Mouse (Mus musculus) adrenal gland, adult 8-10 months (tissue): ENCODE measurements at regions not wholly inside any gene's neighbourhood (a gene's known extent, or its start where the extent isn't known, plus 50 kb on each side); places are given as distances from the start of the nearest gene placed in this dataset.
"Not testable (repeated sequence)": the region's sequence is repeated elsewhere in the genome, so short reads cannot be mapped to it uniquely, and the experiment has no call there.

Source experiments
- DNase-seq: peaks from one replicate; pipeline ENCODE4 v3.0.0; 2022

DNA sequence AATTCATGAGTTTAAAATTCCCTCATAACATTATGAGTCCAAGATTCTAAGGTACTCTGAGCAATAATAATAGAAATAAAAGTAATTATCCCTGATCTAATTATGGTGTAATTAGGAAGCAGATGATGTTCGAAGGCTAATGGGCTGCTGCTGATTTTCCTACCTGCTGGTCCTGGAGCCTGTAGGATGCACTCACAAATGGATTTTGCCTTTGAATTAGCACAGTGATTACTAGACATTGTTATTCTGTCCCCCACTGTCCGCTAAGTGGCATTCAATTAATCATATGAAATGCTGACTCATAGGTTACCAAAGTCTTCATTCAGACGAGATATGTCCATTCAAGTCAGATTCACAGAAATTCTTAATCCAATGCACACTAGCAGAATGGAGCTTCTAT lies 246.0 kb upstream of the Klf6 start:
- DNase-seq: no peak

DNA sequence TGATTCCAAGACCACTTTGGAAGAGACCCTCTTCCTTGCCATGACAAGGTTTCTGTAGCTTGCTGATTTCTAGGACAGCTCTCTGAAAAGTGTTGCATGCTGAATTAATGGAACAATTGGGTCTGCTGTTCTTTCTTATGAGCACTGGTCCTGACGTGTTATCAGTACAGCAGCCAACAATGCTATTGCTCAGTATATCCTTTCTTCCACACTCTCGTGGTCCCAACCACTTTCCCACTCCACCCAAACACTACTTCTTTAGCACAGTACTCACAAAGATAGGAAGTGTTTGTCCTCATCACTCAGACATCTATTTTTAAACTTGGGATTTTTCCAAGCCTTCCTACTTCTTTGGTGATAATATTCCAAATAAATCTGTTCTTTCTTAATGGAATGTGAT lies 233.2 kb upstream of the Klf6 start:
- DNase-seq: no peak

DNA sequence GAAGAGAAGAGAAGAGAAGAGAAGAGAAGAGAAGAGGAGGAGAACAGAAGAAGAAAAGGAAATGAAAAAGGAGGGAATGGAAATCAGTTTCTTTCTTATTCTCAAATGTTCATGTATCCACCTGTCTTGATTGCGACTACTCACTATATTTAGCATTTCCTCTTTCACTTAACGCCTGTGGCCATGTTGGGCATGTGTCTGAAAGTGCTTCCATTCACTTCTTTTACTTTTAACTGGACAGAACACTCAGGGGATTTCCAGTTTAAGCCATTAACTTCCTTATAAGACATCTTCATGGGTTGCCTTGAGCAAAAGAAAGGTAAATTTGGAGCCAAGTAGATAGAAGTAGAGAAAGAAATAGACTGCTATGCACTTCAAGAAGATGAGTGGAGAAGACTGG lies 226.3 kb upstream of the Klf6 start:
- DNase-seq: no peak

DNA sequence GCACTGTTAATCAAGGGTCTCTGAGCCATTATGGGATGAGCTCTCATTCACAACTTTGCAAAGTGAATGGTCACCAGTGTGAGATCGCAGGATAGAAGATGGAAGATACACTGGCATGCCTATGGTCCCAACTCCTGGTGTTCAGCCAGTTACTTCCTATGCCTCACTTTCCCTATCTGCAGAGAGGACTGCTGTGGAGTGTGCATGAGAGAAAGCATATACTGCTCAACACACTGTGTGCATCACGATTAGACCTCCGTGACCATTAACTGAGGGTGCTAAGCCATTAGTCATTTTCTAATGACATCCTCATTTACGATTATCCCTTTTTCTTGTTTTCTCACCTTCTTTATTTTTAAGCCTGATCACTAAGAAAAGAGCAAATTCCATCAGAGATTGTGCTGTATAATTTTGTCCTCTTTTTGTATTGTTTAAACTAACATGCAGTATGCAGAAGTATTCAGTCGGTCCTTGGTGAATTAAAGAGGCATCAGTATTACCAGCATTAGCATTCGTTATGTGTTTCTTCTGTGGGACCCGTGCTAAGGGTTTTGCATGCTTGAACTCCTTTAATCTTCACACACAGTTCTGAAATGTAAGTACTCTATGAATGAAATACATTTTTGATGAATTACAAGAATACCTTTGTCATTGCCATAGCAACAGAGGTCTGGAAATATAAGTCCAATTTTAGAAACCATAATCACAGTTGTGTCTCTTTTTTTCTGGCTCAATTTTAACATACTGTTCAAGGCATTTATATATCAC lies 219.4 kb upstream of the Klf6 start:
- DNase-seq: no peak

DNA sequence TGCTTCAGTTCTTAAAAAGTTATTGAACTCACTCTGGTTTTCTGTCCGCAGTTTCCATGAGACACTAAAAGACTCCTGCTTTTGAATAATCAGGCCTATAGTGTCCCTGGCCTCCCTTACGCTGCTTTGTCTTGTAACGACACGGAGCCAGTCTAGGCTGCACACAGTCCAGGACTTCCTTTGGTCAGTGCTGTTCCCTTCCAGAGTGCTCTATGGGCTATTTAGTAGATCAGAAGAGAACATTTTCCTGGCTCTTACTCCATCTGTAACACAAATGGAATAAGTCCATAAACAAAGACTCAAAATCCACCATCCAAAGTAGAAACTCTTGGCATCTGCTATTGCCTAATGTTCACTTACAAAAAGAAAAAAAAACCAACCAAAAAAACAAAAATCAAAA lies 213.0 kb upstream of the Klf6 start:
- no peak for DNase-seq

DNA sequence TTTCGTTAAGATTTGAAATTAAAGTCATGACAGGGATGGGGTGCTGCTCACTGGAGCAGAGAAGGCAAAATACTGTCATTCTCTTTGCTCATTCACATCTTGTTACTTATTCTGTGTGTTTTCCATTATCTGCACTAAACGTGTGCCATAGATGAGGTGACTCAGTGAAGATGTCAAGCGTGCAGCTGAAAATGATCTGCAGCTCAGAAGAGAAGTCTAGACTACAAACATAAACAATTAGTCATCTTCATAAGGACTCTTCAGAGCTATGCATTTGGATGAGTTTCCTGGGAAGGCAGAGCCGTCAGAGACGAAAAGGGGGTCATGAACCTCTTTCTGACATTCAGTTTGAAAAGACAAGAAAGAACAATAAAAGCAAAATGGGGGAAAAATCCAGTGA lies 203.7 kb upstream of the Klf6 start:
- DNase-seq: no peak

DNA sequence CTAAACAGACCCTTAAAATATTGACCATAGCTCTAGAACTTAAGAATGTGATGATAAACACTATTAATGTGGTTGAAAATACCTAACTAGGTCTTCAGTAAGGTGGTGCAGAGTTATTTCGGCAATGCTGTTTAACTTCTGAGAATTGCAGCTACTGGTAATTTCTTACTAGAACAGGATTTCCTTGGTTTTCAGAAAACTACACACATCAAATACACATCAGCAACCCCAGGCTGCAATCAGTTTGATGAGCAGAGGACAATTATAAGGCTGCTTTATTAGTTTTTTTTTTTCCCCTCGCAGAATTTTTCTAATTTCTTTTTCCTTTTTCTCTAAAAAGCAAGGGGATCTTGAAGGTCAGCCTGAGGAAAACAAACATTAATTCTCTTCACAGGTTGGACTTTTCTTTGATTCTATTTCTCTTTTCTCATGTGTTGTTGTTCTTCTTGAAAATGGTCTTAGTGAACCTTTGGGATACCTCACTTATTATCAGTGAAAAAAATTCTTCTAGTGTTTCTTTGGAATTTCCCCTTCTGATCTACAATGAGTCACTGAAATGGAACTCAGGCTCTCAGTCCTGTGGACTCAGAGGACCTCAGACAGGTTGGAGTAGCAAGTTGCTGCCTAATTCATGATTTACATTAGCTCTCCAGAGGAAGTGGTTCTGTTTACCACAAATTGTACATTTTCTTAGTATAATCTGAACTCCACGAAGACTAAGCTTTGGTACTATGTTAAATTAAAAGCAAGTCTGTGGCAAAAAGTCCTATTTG lies 194.9 kb upstream of the Klf6 start:
- no peak for DNase-seq

DNA sequence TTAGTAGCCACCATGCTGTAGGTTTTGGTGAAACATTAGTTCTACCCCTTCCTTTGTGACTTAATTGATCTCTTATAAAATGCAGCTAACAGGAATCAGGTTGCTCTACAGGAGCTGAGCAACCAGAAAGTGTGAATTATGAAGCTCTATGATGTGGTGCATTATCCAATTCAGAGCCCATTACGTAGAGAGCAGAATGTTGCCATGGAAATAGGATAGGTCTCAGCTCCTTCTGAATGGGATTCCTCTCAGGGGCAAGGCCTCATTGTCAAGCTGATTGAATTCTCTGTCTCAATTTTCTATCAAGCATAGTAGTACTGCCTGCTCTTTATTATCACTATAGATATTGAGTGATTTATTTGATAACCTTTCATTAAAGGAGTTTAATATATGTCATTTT lies 185.6 kb upstream of the Klf6 start:
- DNase-seq: no peak

DNA sequence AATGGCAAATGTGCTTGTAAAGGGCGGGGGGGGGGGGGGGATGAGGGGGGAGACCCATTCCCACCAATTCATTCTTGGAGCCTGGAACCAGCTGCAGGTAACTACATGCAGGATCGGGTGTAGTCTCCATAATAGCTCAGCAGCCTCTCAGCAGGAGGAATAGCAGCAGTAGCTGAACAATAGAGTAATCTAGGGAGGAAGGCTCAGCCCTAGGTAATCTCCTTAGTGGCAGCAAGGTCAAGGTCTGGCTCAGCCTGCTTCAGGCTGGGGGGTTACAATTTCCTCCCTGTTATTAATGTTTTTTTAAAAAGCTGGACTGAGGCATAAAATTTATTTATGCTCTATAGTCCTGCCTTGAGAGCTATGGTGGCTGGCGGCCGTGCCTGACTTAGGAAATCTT lies 171.2 kb upstream of the Klf6 start:
- no peak for DNase-seq

DNA sequence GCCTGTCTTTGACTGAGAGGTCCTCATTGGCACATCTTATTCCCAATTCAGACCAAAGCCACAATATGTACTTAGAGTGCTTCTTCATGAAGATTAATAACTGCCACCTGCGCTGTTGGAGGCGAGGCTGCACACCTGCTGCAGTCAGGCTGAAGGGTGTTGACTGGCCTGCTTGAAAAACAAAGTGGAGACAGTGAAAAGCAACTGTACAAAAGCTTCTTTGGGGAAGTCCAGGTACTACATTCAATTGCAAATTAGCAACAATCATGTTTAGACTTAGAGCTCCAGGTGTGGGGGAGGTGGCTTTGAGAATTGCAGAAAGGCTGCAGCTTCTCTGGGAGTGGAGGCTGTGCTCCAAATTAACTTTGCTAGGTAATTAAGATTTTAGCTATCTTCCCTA lies 170.6 kb upstream of the Klf6 start:
- DNase-seq: not testable (repeated sequence)

DNA sequence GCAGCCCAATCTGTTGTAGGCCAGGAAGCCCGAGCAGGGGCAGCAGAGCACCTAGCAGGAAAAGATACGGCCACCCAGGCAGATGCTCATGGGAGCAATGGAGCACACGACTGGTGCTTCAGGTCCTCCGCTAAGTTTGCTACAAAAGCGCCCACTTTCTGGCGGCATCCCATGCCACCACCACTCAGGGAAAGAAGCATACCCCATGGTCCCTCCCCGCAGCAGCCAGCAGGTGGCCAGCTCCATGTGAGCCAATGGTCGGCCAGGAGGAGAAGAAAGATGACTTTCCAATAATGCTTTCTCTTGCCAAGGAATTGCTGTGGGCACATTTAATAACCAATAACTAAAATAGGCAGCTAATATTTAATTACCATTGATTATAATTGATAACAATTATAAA lies 166.7 kb upstream of the Klf6 start:
- DNase-seq: no peak

DNA sequence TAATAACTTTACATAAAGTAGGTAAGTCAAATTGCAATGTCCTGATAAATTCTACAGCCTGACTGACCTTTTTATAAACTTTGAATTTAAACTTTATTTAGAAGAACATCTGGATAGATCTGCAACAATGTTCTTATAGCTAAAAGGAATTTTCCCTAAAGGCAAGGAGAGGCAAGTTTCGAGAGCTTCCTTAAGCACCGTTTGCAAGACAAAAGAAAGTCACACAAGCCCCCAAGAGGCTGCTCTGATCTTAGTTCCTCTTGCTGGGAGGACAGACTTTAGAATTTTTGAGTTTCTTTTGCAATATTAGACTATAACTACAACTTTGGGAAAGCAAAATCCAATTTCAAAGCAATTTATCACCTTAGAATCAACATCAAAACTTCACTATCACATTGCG lies 165.7 kb upstream of the Klf6 start:
- DNase-seq: not testable (repeated sequence)

DNA sequence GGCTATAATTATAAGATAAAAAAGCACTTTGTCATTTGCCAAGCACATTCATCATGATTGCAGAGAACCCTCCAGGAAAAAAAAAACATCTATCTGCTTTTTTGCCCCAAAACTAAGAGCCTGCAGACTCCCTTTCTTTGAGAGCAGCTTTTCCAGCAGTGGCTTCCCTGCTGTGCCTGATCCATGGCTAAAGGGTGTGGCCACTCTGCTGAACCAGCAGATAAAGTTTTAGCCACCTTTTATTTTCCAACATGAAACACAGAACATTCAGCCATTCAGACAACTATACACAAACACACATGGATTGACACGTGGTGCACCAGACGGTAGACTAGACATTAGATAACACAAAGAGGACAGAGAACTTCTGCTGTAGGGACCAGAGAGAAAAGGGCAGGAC lies 164.9 kb upstream of the Klf6 start:
- no peak for DNase-seq

DNA sequence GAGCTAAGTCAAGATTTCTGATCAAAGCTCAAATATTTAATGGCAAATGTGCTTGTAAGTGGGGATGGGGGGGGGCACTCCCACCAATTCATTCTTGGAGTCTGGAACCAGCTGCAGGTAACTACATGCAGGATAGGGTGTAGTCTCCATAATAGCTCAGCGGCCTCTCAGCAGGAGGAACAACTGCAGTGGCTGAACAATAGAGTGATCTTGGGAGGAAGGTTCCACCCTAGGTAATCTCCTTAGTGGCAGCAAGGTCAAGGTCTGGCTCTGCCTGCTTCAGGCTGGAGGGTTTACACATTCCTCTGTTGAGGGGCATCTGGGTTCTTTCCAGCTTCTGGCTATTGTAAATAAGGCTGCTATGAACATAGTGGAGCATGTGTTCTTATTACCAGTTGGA lies 164.0 kb upstream of the Klf6 start:
- DNase-seq: not testable (repeated sequence)

DNA sequence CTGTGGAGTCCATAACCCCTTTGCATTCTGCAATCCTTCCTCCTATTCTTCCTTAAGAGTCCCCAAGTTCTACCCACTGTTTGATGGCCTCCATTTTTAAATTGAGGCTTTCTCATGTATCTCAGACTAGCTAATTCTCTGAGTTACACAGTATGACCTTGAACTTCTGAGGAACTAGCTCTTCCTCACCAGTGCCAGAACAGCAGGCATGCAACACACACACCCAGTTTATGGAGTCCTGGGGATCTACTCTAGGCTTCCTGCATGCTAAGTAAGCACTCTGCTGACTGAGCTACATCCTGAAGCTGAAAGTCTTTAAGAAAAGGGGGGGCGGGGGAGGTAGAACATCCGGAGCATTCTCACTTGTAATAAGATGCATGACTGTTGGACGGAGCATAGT lies 159.2 kb upstream of the Klf6 start:
- DNase-seq: no peak

DNA sequence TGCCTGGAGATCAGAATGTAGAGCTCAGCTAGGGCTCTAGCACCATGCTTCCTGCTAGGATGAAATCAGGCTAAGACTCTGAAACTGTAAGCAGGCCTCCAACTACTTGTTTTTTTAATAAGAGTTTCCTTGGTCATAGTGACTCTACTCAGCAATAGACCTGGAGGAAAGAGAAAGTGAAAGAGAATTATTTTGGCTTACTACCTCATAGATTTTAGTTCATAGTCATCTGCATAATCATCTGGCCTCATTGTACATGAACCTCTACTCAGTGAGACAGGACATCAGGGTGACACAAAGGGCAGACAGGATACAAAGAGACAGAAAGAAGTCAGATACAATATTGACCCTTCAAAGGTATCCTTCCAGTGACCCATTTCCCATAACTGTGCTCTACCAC lies 156.3 kb upstream of the Klf6 start:
- DNase-seq: no peak

DNA sequence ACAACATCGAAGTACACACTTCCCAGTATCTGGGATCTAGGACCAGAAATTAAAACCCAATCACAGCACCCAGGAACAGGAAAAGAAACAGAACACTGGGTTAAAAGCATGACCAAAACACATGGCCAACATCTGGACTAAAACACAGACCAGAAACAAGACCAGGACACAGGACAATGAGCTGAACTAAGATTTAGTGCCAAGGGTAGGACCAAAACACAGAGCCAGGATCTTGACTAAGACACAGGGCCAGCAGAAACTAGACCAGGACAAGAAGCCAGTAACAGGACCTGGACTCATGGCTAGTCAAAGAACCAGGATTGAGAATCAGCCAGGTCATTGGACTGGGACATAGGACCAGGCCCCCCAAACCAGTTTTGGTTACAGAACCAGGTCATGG lies 149.6 kb upstream of the Klf6 start:
- DNase-seq: no peak

DNA sequence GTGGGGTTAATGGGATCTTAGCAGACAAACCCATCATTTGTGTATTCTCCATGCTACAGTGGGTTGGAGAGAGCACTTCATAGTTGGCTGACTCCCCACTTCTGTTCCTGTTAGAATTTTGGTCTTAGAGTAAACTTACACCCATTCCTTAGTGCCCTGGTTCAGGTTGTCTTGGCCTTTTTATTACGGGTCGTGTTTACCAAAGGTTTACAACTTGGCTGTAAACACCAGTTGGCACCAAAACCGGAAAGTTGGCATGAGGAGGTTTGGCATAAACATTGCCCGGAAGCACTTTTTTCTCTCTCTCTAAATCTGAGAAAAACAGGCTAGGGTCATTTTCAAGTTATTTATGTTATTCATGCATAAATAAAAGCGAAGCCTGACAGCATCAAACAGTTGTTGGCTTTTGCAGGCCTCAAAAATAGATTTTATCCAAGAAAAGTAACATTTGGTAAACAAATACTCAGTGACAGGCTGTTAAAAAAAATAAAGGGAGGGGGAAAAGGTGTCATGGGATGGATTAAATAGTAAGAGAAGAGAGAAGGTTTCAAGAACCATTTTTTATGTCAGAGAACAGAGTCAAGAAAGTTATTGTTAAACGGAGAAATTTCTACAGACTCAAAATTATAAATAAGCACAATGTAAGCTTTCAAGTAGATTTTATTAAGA lies 148.0 kb upstream of the Klf6 start:
- DNase-seq: no peak

DNA sequence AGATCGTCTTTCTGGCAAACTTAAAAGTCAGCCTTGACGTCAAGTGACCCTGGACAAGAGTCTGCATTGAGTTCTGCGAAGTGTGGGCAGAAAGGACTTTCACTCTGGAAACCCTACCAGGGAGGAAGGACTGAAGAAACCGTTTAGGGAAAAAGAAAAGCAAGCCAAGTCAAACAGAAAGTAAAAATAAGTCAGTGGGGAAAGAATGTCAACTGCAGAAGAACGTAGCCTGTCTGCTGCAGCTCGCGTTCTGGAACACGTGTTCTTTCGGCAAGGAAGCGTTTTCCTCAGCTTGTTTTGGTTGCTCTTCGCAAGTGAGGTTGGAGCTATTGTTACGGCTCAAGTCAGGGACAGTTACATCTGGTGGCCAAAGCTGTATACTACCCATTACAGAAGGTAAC lies 147.1 kb upstream of the Klf6 start:
- peak; percentile 41 for DNase-seq

DNA sequence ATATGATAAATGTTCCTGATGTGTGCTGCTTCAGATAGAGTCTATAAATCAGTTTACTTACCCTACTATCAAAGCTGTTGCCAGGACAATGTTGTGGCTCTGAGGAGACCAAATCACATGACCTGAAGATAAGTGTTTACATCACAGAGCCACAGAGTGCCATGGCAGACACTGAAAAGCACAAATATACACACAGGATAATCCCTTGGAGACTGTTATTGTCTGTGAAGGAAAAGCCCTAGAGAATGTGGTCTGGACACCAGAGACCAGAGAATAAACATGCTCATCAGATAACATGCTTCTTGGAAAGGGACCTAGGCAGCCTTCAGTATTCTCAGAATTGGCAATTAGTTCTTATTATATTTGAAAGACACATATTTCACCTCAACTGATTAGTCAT lies 146.5 kb upstream of the Klf6 start:
- no peak for DNase-seq

DNA sequence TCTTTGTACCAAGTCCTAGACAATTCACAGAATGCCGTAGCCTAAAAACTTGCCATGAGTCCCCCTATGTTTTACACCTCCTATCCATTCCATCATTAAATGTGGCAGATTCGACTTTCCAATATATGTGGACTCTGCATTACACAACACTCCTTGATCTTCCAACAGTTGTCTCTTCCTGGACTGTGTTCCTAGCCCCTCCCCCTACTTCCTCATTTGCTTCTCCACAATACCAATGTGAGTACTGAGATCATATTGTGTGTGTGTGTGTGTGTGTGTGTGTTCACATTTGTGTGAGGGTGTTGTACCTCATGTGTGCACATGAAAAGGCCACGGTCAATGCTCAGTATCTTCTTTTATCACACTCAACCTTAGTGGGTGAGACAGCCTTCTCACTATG lies 144.5 kb upstream of the Klf6 start:
- DNase-seq: no peak

DNA sequence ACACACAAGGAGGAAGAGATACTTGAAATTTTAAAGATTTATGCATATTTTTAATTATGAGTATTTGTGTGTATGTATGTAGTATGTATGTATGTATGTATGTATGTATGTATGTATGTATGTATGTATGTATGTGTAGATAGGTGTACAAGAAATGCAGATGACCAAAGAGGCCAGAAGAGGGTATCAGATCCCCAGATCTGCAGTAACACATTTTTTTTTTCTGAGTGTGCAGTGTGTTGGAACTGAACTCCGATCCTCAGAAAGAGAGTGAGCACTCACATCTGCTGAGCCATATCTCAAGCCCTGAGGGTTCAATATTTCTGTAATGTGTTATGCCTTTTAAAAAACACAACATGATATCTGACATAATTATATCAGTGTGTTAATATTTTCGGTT lies 138.0 kb upstream of the Klf6 start:
- DNase-seq: no peak

DNA sequence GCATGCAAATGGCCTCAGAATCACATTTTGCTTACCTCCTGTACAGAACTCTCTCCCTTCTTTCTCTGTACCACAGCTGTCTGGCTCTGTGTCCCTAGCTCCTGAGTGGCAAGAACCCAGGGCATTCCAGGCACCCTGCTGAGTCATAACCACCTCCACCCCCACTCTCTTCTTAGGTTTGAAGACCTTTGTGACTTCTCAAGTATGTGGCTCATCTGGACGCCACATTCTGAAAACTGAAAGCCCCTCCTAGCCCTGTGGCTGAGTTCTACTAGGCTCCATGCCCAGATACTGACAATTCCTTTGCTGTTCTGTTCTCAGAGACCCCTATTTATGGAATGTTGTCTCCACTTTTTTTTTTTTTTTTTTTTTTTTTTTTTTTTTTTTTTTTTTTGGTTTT lies 136.9 kb upstream of the Klf6 start:
- DNase-seq: no peak

DNA sequence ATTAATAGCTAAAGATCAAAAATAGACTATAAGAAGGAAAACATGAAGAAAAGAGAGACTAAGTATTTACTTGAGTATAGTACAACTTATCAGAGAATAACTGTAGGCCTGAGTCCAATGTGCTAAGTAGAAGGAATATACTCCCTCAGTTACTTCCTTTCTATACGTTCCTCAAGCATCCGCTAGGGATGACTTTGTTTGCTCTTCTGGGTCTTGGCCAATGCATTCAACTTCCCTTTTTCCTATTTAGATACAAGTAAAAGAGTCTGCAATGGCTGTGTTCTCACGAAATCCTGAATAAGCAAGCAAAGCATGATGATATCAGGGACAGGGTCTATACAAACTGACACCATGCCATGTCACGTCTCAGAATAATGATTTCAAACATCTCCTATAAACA lies 135.3 kb upstream of the Klf6 start:
- DNase-seq: no peak
